Mouse (Mus musculus): ENCODE data around the gene Efcab3. TPM values are rescaled to one million over a fixed set of nuclear protein-coding genes. Genes with fewer than 3 reads are reported as not detected.

Efcab3 gene
- total and polyA plus RNA-seq, 3 experiments: not detected

DNA sequence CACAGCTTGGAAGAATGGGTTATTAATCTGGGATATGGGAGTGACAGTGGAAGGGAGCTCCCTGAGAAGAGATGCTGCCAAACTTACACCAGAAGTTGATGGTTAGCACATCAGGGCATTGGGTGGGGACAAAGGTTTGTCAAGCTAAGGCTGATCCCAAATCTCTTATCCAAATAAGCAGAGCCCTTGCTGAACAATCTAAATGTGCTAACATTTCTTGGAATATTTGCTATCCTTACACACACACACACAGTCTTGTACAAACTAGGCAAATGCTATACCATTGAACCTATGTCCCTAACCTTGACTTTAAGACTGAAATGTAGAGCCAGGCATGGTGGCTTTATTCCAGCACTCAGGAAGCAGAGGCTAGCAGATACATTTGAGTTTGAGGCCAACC lies 80.2 kb downstream of the Efcab3 start:
- intact Hi-C loops (cut with DNase I): no loop called here
- H3K9ac ChIP-seq (ENCODE audit: low read depth, low read length): no peak overlapping the region

DNA sequence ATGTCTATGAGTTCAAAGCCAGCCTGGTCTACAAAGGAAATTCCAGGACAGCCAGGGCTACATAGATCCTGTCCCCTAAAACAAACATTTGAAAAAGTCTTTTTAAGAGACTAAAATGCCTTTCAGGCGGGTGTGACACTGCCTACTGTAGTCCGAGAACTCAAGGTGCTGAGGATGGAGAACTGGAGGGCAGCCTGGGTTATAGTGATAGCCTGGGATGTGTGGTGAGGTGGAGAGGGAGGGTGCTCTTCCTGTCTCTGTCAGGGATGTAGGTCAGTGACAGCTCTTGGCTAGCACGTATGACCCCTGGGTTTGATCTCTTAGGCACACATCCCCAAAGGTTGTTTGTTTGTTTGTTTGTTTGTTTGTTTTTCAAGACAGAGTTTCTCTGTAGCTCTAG lies 80.7 kb downstream of the Efcab3 start:
- H3K27me3 ChIP-seq (ENCODE audit: control insufficient read depth, insufficient read depth, low read length): no peaks in the 10 kb centered on the region
- intact Hi-C loops (cut with DNase I): no loop called here
- H3K27ac ChIP-seq: no peak overlapping the region
- no peak overlapping the region for H3K4me3 ChIP-seq
- no peaks in the 10 kb centered on the region for H3K4me1 ChIP-seq (ENCODE audit: control insufficient read depth, insufficient read depth, low read length)
- no peak overlapping the region for H3K9ac ChIP-seq (ENCODE audit: low read depth, low read length)
- H3K79me2 ChIP-seq (replicated peaks; ENCODE audit: control insufficient read depth, insufficient read depth, low read length): no peaks in the 10 kb centered on the region
- DNase-seq: no peak
- TF ChIP-seq CTCF (IDR thresholded peaks at IDR 0.05) (no peak), POLR2A (IDR thresholded peaks at IDR 0.05; ENCODE audit: insufficient read depth, low read depth, low read length) (no peak), EP300 (IDR thresholded peaks at IDR 0.05; ENCODE audit: insufficient read depth, low read depth, low read length) (no peak)
- no peaks in the 10 kb centered on the region for H3K36me3 ChIP-seq (ENCODE audit: control insufficient read depth, insufficient read depth, low read length)
- WGBS: 83% methylated on average over 3 of the region's 3 CpGs

More for the DNA sequence above, 80.2 kb downstream of the Efcab3 start:
- no peak overlapping the region for H3K4me3 ChIP-seq
- H3K4me1 ChIP-seq (ENCODE audit: control insufficient read depth, insufficient read depth, low read length): no peaks in the 10 kb centered on the region
- no peaks in the 10 kb centered on the region for H3K27me3 ChIP-seq (ENCODE audit: control insufficient read depth, insufficient read depth, low read length)
- no peaks in the 10 kb centered on the region for H3K79me2 ChIP-seq (replicated peaks; ENCODE audit: control insufficient read depth, insufficient read depth, low read length)
- H3K27ac ChIP-seq: no peak overlapping the region
- H3K36me3 ChIP-seq (ENCODE audit: control insufficient read depth, insufficient read depth, low read length): no peaks in the 10 kb centered on the region
- no peak for DNase-seq
- TF ChIP-seq POLR2A (IDR thresholded peaks at IDR 0.05; ENCODE audit: insufficient read depth, low read depth, low read length): no peak
- TF ChIP-seq CTCF (IDR thresholded peaks at IDR 0.05): no peak
- no peak for TF ChIP-seq EP300 (IDR thresholded peaks at IDR 0.05; ENCODE audit: insufficient read depth, low read depth, low read length)

DNA sequence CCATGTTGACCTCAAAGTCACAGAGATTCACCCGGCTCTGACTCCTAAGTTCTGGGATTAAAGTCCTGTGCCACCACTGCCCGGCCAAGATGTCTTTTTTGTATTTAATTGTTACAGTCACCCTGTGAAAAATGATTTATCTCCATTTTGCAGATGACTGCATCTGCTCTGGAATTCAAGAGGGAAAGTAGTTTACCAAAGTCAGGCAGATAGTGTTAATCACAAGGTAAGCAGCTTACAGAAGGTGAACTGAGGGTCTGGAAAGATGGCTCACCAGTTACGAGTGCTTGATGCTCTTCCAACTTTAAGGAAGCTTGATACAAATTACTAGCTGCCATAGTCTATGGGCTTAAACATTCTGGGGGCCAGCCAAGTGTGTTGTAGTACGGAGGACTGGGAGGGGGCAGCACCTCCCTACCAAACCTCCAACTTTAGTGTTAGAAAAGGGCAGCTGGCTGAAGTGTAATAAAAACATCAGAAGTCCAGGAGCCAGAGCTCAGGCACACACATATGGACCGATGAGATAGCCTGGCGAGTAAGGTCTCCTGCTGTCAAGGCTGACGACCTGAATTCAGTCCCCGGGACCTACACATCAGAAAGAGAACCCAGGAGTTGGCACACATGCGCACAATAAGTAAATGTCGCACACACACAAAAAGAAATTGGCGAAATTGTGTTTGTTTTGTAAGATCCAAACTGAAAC lies 81.3 kb downstream of the Efcab3 start:
- Histone ChIP-seq H3K36me3 (ENCODE audit: control insufficient read depth, insufficient read depth, low read length) (no peaks in the 10 kb centered on the region), H3K4me3 (no peak overlapping the region), H3K79me2 (replicated peaks; ENCODE audit: control insufficient read depth, insufficient read depth, low read length) (no peaks in the 10 kb centered on the region), H3K4me1 (ENCODE audit: control insufficient read depth, insufficient read depth, low read length) (no peaks in the 10 kb centered on the region), H3K27me3 (ENCODE audit: control insufficient read depth, insufficient read depth, low read length) (no peaks in the 10 kb centered on the region), H3K9ac (ENCODE audit: low read depth, low read length) (no peak overlapping the region), H3K27ac (no peak overlapping the region)
- DNase-seq: no peak
- WGBS: 68% methylated on average over 11 of the region's 11 CpGs
- TF ChIP-seq EP300 (IDR thresholded peaks at IDR 0.05; ENCODE audit: insufficient read depth, low read depth, low read length) (no peak), POLR2A (IDR thresholded peaks at IDR 0.05; ENCODE audit: insufficient read depth, low read depth, low read length) (no peak), CTCF (IDR thresholded peaks at IDR 0.05) (peak; percentile 22)
- intact Hi-C loops (cut with DNase I): no loop called here

DNA sequence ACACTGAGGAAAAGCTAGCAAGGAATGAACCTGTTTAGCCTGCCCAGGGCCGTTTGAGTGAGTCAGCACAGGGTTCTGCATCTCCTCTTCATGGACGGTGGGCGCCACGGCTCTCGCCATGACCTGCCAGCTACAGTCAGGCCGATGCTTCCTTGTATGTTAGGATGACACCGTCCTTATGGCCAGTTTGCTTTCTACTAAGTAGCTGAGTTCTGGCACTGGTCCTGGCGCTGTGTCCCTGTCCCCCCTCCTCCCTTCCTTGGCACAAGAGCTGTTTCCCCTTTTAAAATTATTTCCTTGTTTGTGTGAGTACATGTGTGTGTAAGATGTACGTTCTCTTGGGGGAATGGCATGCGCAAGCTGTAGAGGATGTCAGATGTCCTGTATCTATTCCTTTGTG lies 81.8 kb downstream of the Efcab3 start:
- Histone ChIP-seq H3K9ac (ENCODE audit: low read depth, low read length) (no peak overlapping the region), H3K27ac (no peak overlapping the region), H3K79me2 (replicated peaks; ENCODE audit: control insufficient read depth, insufficient read depth, low read length) (no peaks in the 10 kb centered on the region), H3K36me3 (ENCODE audit: control insufficient read depth, insufficient read depth, low read length) (no peaks in the 10 kb centered on the region), H3K4me1 (ENCODE audit: control insufficient read depth, insufficient read depth, low read length) (no peaks in the 10 kb centered on the region), H3K27me3 (ENCODE audit: control insufficient read depth, insufficient read depth, low read length) (no peaks in the 10 kb centered on the region), H3K4me3 (no peak overlapping the region)
- no peak for DNase-seq
- TF ChIP-seq POLR2A (IDR thresholded peaks at IDR 0.05; ENCODE audit: insufficient read depth, low read depth, low read length) (no peak), EP300 (IDR thresholded peaks at IDR 0.05; ENCODE audit: insufficient read depth, low read depth, low read length) (no peak)
- intact Hi-C loops (cut with DNase I): no loop called here
- WGBS: 66% methylated on average over 10 of the region's 10 CpGs

DNA sequence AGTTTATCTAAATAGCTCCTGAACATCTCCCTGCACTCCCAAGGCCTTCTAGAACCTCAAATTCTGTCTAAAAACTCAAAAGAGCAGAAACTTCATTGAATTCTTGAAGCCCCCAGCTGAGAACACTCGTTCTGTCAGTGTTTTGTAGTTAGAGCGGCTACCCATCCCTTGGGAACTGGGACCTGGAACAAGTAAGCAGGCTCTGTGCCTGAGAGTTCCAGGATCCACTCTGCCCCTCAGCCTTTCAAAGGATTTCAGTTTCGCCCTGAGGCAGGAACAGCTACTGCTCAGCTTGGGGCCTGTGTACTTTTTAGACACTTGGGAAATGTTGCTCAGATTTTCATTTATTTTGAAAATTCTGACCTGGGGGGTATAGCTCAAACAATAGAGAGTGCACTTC lies 83.2 kb downstream of the Efcab3 start, which contains the start of gene Gm10842:
Gene Gm10842, plus strand, starts transcription at position 301 of the 400 bp plus-strand sequence.
- DNase-seq: no peak
- no peak for TF ChIP-seq EP300 (IDR thresholded peaks at IDR 0.05; ENCODE audit: insufficient read depth, low read depth, low read length)
- no peak for TF ChIP-seq POLR2A (IDR thresholded peaks at IDR 0.05; ENCODE audit: insufficient read depth, low read depth, low read length)
- TF ChIP-seq CTCF (IDR thresholded peaks at IDR 0.05): no peak
- 63% methylated on average over 3 of the region's 3 CpGs for WGBS
- no peaks in the 10 kb centered on the region for H3K4me1 ChIP-seq (ENCODE audit: control insufficient read depth, insufficient read depth, low read length)
- no peak within 1 kb of the TSS for H3K4me3 ChIP-seq
- H3K27ac ChIP-seq: no peak within 1 kb of the TSS
- intact Hi-C loops (cut with DNase I): no loop called here
- no peaks in the 10 kb centered on the region for H3K27me3 ChIP-seq (ENCODE audit: control insufficient read depth, insufficient read depth, low read length)
- H3K9ac ChIP-seq (ENCODE audit: low read depth, low read length): no peak within 1 kb of the TSS
- no peaks in the 10 kb centered on the region for H3K36me3 ChIP-seq (ENCODE audit: control insufficient read depth, insufficient read depth, low read length)
- H3K79me2 ChIP-seq (replicated peaks; ENCODE audit: control insufficient read depth, insufficient read depth, low read length): no peaks in the 10 kb centered on the region

DNA sequence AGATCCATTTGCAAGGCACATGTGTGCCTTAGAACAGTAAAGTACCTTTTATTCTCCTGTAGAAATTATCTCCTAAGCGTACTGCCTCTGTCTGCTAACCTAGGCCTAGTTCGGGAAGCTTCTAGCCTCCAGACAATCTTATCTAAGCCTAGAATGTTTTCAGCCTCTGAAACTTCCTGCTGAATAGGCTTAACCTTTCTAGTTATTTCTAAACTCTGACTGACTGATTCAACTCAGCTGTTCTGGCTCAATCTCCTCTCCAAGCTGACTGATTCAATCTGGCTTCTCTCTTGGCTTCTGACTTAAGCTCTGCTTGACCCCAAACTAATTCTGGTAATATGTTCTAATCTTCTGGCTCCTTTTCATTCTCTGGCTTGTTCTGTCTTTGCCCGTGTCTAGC lies 86.0 kb downstream of the Efcab3 start:
- H3K4me3 ChIP-seq: no peak overlapping the region
- H3K79me2 ChIP-seq (replicated peaks; ENCODE audit: control insufficient read depth, insufficient read depth, low read length): no peaks in the 10 kb centered on the region
- no peak overlapping the region for H3K27ac ChIP-seq
- no peaks in the 10 kb centered on the region for H3K36me3 ChIP-seq (ENCODE audit: control insufficient read depth, insufficient read depth, low read length)
- intact Hi-C loops (cut with DNase I): no loop called here
- DNase-seq: no peak
- H3K27me3 ChIP-seq (ENCODE audit: control insufficient read depth, insufficient read depth, low read length): no peaks in the 10 kb centered on the region
- TF ChIP-seq POLR2A (IDR thresholded peaks at IDR 0.05; ENCODE audit: insufficient read depth, low read depth, low read length) (no peak), CTCF (IDR thresholded peaks at IDR 0.05) (no peak), EP300 (IDR thresholded peaks at IDR 0.05; ENCODE audit: insufficient read depth, low read depth, low read length) (no peak)
- no peaks in the 10 kb centered on the region for H3K4me1 ChIP-seq (ENCODE audit: control insufficient read depth, insufficient read depth, low read length)
- WGBS: 40% methylated on average over 3 of the region's 3 CpGs
- H3K9ac ChIP-seq (ENCODE audit: low read depth, low read length): no peak overlapping the region

All from heart, adult 2 months (tissue).